Mouse (Mus musculus) MEL (cell line): Measurements from ENCODE around the gene Sprn.

ENCODE experiments used
- GATA1 ChIP-seq: IDR thresholded peaks from 2 replicates; pipeline ENCODE4 v1.6.1; 2011; ENCODE audit warnings: low read depth, low read length, improper control_type of control experiment
- POLR2A ChIP-seq, 2 experiments: IDR thresholded peaks; 2 replicates each; pipeline ENCODE4 v1.6.1; 2011 to 2012; ENCODE audit warnings: low read length in 2 of 2, mild to moderate bottlenecking in 2 of 2, control low read depth in 1 of 2, improper control_type of control experiment in 1 of 2, low read depth in 1 of 2, moderate library complexity in 1 of 2; ENCODE audit not compliant: control insufficient read depth in 1 of 2, insufficient read depth in 1 of 2, poor library complexity in 1 of 2
- ZNF384 ChIP-seq: IDR thresholded peaks from 2 replicates; pipeline ENCODE4 v1.6.1; 2012; ENCODE audit warnings: low read depth, mild to moderate bottlenecking, inconsistent platforms, low read length, improper control_type of control experiment

DNA sequence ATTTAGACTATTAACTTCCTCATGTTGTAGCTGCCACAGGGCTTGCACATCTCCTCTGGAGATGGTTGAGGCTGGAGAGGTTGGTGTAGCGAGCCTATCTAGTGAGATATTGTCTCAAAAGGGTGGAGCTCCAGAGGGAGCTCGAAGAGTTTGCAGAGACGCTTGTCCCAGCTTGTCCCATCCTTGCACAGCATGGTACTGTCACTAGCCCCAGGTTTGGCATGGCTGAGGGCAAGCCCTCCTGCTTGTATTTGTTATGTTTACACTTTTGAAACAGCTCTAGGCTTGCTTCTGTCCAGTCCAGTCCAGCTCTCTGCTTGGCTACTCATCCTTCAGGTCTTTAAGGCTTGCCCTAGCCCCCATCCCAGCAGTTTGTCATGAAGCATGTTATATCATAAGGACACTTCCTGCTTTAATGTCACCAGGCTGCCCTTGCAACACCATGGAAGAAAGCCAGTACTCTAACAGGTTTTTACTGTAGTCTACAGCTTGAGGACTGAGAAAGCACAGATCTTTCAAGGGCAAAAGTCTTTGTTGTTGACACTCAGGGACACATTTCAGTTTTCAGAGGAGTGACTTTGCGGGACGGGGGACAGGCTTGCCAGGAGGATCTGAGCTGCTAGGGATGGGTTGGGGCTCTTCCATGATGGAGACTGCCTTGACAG is 19.4 kb downstream of the Sprn start:
- no peak for TF ChIP-seq GATA1
- TF ChIP-seq POLR2A (IDR thresholded peaks at IDR 0.05; ENCODE audit: control insufficient read depth in 1 of 2, insufficient read depth in 1 of 2, low read depth in 1 of 2, low read length in 2 of 2, poor library complexity in 1 of 2), result no peak
- no peak for TF ChIP-seq ZNF384
